Mouse (Mus musculus) megakaryocyte, embryonic 14.5 days (primary cell): Measurements from ENCODE around the gene Galnt18.

Source experiments
- FLI1 ChIP-seq: IDR thresholded peaks from 2 replicates; pipeline ENCODE4 v1.6.1; 2012; ENCODE audit warnings: low read length, inconsistent platforms, mixed read lengths
- GATA1 ChIP-seq: IDR thresholded peaks from 3 replicates; pipeline ENCODE4 v1.6.1; 2012; ENCODE audit warnings: mixed read lengths, low read length, inconsistent platforms, borderline replicate concordance

- TF ChIP-seq GATA1 (no peak), FLI1 (no peak)
These were observed 179.0 kb downstream of the Galnt18 start for GRCm38 (mm10) chr7:111600756-111601155.
